Mouse (Mus musculus) neural tube, embryonic 13.5 days (tissue): ENCODE measurements around the gene Zkscan2. TPM values are rescaled to one million over a fixed set of nuclear protein-coding genes. Genes with fewer than 3 reads are reported as not detected.

Experiments
- ATAC-seq: fragments of 200-750 bp; cut with Nextera tagmentation; 2 replicates; pipeline ENCODE4 v1.8.0; 2017; ENCODE audit warnings: low read depth, mild to moderate bottlenecking, moderate TSS enrichment, moderate library complexity
- H3K27ac ChIP-seq: fragments of 300-500 bp; sonication (generic); replicated peaks from 2 replicates; pipeline ENCODE4 v1.5.1; 2015; ENCODE audit warnings: moderate library complexity, mild to moderate bottlenecking, inconsistent platforms
- H3K27me3 ChIP-seq: fragments of 300-500 bp; sonication (generic); 2 replicates; pipeline ENCODE4 v1.6.1; 2015; ENCODE audit warnings: mild to moderate bottlenecking, inconsistent platforms
- H3K36me3 ChIP-seq: fragments of 300-500 bp; sonication (generic); 2 replicates; pipeline ENCODE4 v1.6.1; 2015; ENCODE audit warnings: mild to moderate bottlenecking, inconsistent platforms
- H3K4me1 ChIP-seq: fragments of 300-500 bp; sonication (generic); replicated peaks from 2 replicates; pipeline ENCODE4 v1.6.1; 2015; ENCODE audit warnings: inconsistent platforms
- H3K4me2 ChIP-seq: fragments of 300-500 bp; sonication (generic); 2 replicates; pipeline ENCODE4 v1.6.1; 2015; ENCODE audit warnings: inconsistent platforms, mild to moderate bottlenecking, moderate library complexity
- H3K4me3 ChIP-seq: fragments of 300-500 bp; sonication (generic); 2 replicates; pipeline ENCODE4 v1.5.1; 2015; ENCODE audit warnings: mild to moderate bottlenecking, inconsistent platforms
- H3K9ac ChIP-seq: fragments of 300-500 bp; sonication (generic); 2 replicates; pipeline ENCODE4 v1.6.1; 2015; ENCODE audit warnings: moderate library complexity, mild to moderate bottlenecking, inconsistent platforms
- H3K9me3 ChIP-seq: fragments of 300-500 bp; sonication (generic); 2 replicates; pipeline ENCODE4 v1.6.1; 2016; ENCODE audit warnings: inconsistent platforms
- WGBS: fragments of 180-500 bp; shearing (Covaris S2); methylation state at CpG from one replicate; pipeline ENCODE4 v1.1.7; 2015; 5-methylcytosine and 5-hydroxymethylcytosine counted together
- polyA plus RNA-seq: library from polyadenylated mRNA; unstranded; fragments of >200 nt; fragmentation: Nextera tagmentation; extraction: Ambion mirVana; gene quantifications from 2 replicates; pipeline ENCODE4 v1.2.1, GENCODE M21; 2015

The Zkscan2 gene
- polyA plus RNA-seq, 1 experiment from 2014 or later = 10.7 TPM

DNA sequence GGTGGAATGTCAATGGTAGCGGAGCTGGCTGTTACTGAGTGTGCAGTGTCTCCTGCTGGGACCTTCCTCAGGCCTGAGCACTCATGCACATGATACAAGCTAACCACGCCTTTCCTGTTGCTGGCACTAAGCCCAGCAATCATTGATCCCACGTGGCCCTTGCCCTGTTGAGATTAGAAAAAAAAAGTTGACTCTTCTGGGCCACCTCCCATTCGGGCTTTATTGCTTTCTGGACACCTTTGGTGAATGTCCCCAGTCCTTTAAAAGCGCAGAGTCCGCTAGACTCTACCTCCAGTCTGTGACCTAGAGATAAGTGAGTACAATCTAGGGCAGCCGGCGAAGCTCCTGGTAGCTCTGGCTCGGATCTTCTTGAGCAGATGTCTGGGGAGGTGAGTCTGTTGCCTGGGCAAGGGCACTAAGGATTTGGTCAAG, 38.2 kb downstream of the Zkscan2 start, which contains the start of gene Aqp8:
Gene Aqp8, plus strand, starts transcription at position 222 of the 432 bp plus-strand sequence.
- H3K4me3 ChIP-seq = no peak within 1 kb of the TSS
- no peaks in the 10 kb centered on the region for H3K9me3 ChIP-seq
- H3K27ac ChIP-seq = no peak within 1 kb of the TSS
- H3K27me3 ChIP-seq = no peaks in the 10 kb centered on the region
- H3K9ac ChIP-seq = no peak within 1 kb of the TSS
- H3K4me2 ChIP-seq = no peak within 1 kb of the TSS
- 74% methylated on average over 9 of the region's 9 CpGs for WGBS
- no peaks in the 10 kb centered on the region for H3K36me3 ChIP-seq
- ATAC-seq = no peak
- H3K4me1 ChIP-seq = no peaks in the 10 kb centered on the region

DNA sequence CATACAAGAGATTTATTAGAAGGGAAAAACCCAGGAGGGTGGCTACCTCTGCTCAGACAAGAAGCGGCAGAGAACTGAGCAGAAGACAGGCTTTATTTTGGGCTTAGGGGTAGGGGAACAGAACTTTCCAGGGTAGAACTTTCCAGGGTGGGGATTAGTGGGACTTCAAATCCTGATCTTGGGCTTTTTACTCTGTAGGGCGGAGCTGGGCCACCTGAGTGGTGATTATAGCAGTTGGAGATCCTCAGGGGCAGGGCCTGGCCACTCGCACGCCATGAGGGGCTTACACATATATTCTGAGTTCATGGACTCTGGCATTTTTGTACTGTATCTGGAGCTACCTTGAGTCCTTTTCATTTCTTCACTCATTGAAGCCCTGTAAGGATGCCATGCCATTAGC, 38.9 kb downstream of the Zkscan2 start:
- Histone ChIP-seq H3K27ac (no peak overlapping the region), H3K4me3 (no peak overlapping the region), H3K9me3 (no peaks in the 10 kb centered on the region), H3K9ac (no peak overlapping the region), H3K36me3 (no peaks in the 10 kb centered on the region), H3K27me3 (no peaks in the 10 kb centered on the region), H3K4me1 (no peaks in the 10 kb centered on the region), H3K4me2 (no peak overlapping the region)
- no peak for ATAC-seq
- 81% methylated on average over 4 of the region's 4 CpGs for WGBS

DNA sequence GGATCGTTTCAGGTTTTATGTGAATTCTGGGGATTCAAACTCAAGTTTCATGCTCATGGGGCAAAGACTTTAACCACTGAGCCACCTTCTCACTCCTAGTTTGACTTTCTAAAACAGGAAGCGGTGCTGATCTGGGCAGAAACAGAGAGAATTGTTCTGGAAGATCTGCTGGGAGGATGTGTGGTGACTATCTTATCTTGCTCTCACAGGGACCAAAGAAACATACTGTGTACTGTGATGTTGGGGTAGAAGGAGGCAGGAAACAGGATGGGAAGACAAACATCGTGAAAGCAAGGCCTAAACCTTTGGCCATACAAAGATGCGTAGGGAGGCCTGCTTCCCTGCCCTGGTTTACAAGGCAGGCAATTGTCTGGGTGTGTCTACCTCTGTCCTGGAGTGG, 41.0 kb downstream of the Zkscan2 start:
- no peak overlapping the region for H3K4me3 ChIP-seq
- no peaks in the 10 kb centered on the region for H3K36me3 ChIP-seq
- 86% methylated on average over 4 of the region's 4 CpGs for WGBS
- no peaks in the 10 kb centered on the region for H3K27me3 ChIP-seq
- no peak overlapping the region for H3K9ac ChIP-seq
- ATAC-seq = no peak
- no peaks in the 10 kb centered on the region for H3K4me1 ChIP-seq
- H3K4me2 ChIP-seq = no peak overlapping the region
- no peak overlapping the region for H3K27ac ChIP-seq
- H3K9me3 ChIP-seq = no peaks in the 10 kb centered on the region

- no peak for ATAC-seq
- Histone ChIP-seq H3K36me3 (no peaks in the 10 kb centered on the region), H3K4me2 (no peak overlapping the region), H3K9ac (no peak overlapping the region), H3K27ac (no peak overlapping the region), H3K4me3 (no peak overlapping the region), H3K27me3 (no peaks in the 10 kb centered on the region), H3K9me3 (no peaks in the 10 kb centered on the region), H3K4me1 (no peaks in the 10 kb centered on the region)
- WGBS = 89% methylated on average over 4 of the region's 4 CpGs
Measured at GRCm38 (mm10) chr7:123458309-123458708, 41.9 kb downstream of the Zkscan2 start.

DNA sequence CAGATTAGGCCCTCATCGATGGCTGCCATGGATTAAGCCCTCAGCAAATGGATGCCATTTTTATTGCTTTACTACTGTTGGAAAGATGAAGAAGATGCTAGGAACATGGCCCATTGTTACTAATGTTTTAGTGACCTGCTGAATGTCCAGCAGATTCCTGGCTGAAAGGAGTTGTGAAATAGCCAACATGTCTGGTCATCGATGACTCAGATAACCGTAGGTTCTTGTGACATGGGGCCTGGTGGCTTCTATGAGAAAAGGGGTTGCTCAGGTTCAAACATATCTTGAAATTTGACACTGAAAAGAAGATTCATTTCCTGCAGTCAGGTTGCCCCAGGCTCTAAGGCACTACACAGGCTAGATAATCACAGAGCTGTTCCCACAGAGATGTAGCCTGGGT, 45.2 kb downstream of the Zkscan2 start:
- Histone ChIP-seq H3K9ac (no peak overlapping the region), H3K27me3 (no peaks in the 10 kb centered on the region), H3K27ac (no peak overlapping the region), H3K36me3 (no peaks in the 10 kb centered on the region), H3K4me1 (no peaks in the 10 kb centered on the region), H3K4me2 (no peak overlapping the region), H3K4me3 (no peak overlapping the region), H3K9me3 (no peaks in the 10 kb centered on the region)
- no peak for ATAC-seq
- 92% methylated on average over 3 of the region's 3 CpGs for WGBS

GRCm38 (mm10) chr7:123453066-123453465, 47.2 kb downstream of the Zkscan2 start:
- Histone ChIP-seq H3K9me3 (no peaks in the 10 kb centered on the region), H3K4me2 (no peak overlapping the region), H3K27me3 (no peaks in the 10 kb centered on the region), H3K27ac (no peak overlapping the region), H3K9ac (no peak overlapping the region), H3K4me1 (no peaks in the 10 kb centered on the region), H3K36me3 (no peaks in the 10 kb centered on the region), H3K4me3 (no peak overlapping the region)
- no peak for ATAC-seq
- 84% methylated on average over 8 of the region's 8 CpGs for WGBS

DNA sequence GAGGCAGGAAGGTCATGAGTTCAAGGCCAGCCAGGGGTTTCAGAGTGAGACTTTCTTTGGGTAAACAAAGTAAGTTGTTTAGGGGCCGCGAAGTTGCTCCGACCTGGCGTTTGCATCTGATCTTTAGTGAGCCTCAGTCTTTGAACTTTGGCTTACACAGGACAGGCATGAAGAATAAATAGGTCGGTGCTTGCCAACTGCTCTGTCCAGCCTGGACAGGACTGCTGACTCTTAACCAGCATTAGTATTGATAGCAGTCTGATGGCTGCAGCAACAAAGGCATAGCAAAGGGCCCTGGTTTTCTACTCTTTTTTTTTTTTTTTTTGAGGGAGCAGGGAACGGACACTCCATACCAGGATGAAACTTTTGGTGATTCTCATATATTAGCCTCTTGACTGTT, 47.7 kb downstream of the Zkscan2 start:
- Histone ChIP-seq H3K9ac (no peak overlapping the region), H3K27ac (no peak overlapping the region), H3K4me1 (no peaks in the 10 kb centered on the region), H3K36me3 (no peaks in the 10 kb centered on the region), H3K4me2 (no peak overlapping the region), H3K4me3 (no peak overlapping the region), H3K27me3 (no peaks in the 10 kb centered on the region), H3K9me3 (no peaks in the 10 kb centered on the region)
- WGBS = 82% methylated on average over 6 of the region's 6 CpGs
- no peak for ATAC-seq

DNA sequence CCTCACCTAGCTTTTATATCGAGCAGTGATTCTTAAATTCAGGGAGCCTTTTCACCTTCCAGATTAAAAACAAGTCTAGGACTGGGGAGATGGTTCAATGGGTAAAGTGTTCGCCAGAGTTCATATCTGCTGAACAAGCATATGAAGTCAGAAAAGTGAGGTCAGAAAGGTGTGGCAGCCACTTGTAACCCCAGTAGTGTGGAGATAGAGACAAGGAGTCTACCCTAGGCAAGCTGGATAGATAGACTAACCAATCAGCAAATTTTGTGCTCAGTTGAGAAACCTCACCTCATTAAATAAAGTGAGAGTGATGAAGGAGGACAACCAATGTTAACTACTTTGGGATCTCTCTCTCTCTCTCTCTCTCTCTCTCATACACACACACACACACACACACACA, 49.7 kb downstream of the Zkscan2 start:
- no peak overlapping the region for H3K9ac ChIP-seq
- no peaks in the 10 kb centered on the region for H3K4me1 ChIP-seq
- 89% methylated on average over 2 of the region's 2 CpGs for WGBS
- no peaks in the 10 kb centered on the region for H3K9me3 ChIP-seq
- no peak for ATAC-seq
- H3K36me3 ChIP-seq = no peaks in the 10 kb centered on the region
- H3K27ac ChIP-seq = no peak overlapping the region
- no peaks in the 10 kb centered on the region for H3K27me3 ChIP-seq
- no peak overlapping the region for H3K4me3 ChIP-seq
- H3K4me2 ChIP-seq = no peak overlapping the region

DNA sequence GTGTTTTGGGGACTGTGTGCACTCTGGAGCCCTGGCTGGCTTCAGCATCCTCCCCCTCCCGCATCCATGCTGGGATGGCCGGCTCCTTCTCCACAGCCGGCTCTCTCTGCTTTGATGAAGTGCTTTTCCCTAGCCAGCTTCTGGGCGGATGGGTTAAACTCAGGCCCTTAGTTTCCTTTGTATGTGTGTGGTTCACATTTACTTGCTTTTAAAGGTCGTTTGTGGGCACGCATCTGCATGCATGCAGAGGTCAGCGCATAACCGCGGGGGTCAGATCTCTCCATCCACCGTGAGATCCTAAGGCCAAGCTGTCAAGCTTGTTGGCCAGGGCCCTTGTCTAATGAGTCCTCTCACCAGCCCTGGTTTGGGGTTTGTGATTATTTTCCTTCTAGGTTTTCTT, 50.6 kb downstream of the Zkscan2 start:
- WGBS = 63% methylated on average over 10 of the region's 10 CpGs
- Histone ChIP-seq H3K27ac (no peak overlapping the region), H3K4me1 (no peaks in the 10 kb centered on the region), H3K36me3 (no peaks in the 10 kb centered on the region), H3K9me3 (no peaks in the 10 kb centered on the region), H3K4me3 (no peak overlapping the region), H3K4me2 (no peak overlapping the region), H3K9ac (no peak overlapping the region), H3K27me3 (no peaks in the 10 kb centered on the region)
- ATAC-seq = no peak

DNA sequence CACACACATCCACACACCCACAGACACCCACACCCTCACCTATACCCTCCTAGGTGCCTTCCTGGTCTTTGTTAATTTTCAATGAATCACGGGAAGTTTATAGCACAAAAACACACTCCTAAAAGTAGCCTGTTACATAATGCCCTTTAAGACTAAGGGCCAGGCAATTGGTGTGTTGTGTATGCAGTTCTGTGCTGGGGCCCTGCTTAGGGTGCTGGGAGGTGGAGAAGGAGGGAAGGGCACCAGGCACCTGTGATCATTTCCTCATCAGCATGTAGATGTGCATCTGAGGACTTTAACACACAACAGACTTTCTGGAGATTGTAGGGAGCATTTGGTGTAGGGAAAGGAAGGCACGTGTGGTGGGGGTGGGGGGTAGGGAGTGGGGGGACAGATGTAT, 51.5 kb downstream of the Zkscan2 start:
- Histone ChIP-seq H3K27ac (no peak overlapping the region), H3K9me3 (no peaks in the 10 kb centered on the region), H3K4me1 (no peaks in the 10 kb centered on the region), H3K36me3 (no peaks in the 10 kb centered on the region), H3K27me3 (no peaks in the 10 kb centered on the region), H3K4me2 (no peak overlapping the region), H3K9ac (no peak overlapping the region), H3K4me3 (no peak overlapping the region)
- no peak for ATAC-seq
- WGBS = 93% methylated on average over 2 of the region's 2 CpGs

DNA sequence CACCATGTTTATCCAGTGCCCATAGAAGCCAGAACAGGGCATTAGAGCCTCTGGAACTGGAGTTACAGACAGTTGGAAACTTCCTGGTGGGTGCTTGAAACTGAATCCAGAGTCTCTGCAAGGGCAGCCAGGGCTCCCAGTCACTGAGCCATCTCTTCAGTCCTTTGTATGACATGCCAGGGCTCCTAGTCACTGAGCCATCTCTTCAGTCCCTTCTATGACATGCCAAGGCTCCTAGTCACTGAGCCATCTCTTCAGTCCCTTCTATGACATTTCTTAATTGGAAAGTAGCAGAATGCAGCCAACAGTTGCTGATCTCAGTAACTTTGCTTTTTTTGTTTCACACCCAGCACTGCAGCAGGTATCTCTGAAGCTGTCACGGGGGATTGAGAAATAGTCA, 58.2 kb downstream of the Zkscan2 start:
- H3K4me2 ChIP-seq = no peak overlapping the region
- 84% methylated on average over 1 of the region's 1 CpGs for WGBS
- no peaks in the 10 kb centered on the region for H3K27me3 ChIP-seq
- no peaks in the 10 kb centered on the region for H3K4me1 ChIP-seq
- H3K4me3 ChIP-seq = no peak overlapping the region
- H3K9ac ChIP-seq = no peak overlapping the region
- no peaks in the 10 kb centered on the region for H3K36me3 ChIP-seq
- no peak overlapping the region for H3K27ac ChIP-seq
- H3K9me3 ChIP-seq = peaks cover 3% of the 10 kb centered on the region; the same call in 1 of the 2 replicates
- ATAC-seq = no peak

DNA sequence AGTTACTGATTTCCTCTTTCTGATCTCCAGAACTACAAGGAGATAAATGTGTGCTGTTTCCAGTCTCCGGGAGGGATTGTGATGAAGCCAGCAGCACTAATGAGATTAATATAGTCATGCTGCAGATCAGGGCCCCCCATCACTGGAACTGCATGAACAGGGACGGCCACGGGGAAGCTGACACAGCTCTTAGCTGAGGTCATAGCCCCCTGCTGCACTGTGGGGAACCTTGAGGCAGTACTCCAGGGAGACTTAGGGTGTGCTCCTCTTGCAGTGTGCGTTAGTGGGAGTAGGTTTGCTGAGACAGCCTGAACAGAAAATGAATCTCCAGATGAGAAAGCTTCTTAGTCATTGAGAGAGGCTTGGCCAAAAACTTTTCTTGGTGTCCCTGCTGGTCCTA, 69.0 kb downstream of the Zkscan2 start:
- H3K9me3 ChIP-seq = peaks cover 4% of the 10 kb centered on the region; the same call in 1 of the 2 replicates
- H3K4me3 ChIP-seq = no peak overlapping the region
- no peaks in the 10 kb centered on the region for H3K4me1 ChIP-seq
- 83% methylated on average over 4 of the region's 4 CpGs for WGBS
- H3K36me3 ChIP-seq = peaks cover 47% of the 10 kb centered on the region
- no peaks in the 10 kb centered on the region for H3K27me3 ChIP-seq
- ATAC-seq = no peak
- no peak overlapping the region for H3K4me2 ChIP-seq
- no peak overlapping the region for H3K27ac ChIP-seq
- H3K9ac ChIP-seq = no peak overlapping the region

GRCm38 (mm10) chr7:123430411-123430705, 69.9 kb downstream of the Zkscan2 start:
- Histone ChIP-seq H3K36me3 (peaks cover 53% of the 10 kb centered on the region), H3K9me3 (peaks cover 4% of the 10 kb centered on the region; the same call in 1 of the 2 replicates), H3K4me3 (no peak overlapping the region), H3K4me1 (no peaks in the 10 kb centered on the region), H3K9ac (no peak overlapping the region), H3K27ac (no peak overlapping the region), H3K27me3 (no peaks in the 10 kb centered on the region), H3K4me2 (no peak overlapping the region)
- ATAC-seq = no peak
- 76% methylated on average over 4 of the region's 4 CpGs for WGBS
